Mouse (Mus musculus): ENCODE results near the gene Gm42878. TPM values are rescaled to one million over a fixed set of nuclear protein-coding genes. Genes with fewer than 3 reads are reported as not detected.

The Gm42878 gene
- total and polyA plus RNA-seq, 3 experiments = 1.0 TPM; not detected in 2

DNA sequence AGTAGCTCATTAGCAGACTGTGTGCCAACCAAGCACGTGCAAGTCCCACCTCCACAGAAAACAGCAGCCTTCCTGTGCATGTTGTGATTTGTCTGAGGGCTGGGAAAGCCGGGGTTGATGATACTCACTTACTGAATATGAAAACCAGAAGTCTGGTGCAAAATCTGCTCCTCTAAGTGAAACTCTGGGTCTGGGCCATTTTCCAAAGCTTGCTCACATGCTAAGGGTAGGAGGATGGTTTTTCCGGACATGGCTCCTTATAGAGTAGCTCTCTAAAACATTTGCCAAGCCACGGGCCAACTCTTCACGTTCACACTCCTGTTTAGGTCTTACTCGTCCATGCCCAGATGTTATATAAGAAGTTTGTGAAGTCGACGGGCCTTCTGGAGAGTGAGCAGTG, 52.0 kb downstream of the Gm42878 start:
- no peak overlapping the region for H3K27ac ChIP-seq (ENCODE audit: insufficient read depth, low read depth)

GRCm38 (mm10) chr5:121484801-121485200, 60.5 kb downstream of the Gm42878 start:
- no peaks in the 10 kb centered on the region for H3K79me2 ChIP-seq (replicated peaks; ENCODE audit: control insufficient read depth, extremely low read depth, insufficient read depth, poor library complexity, severe bottlenecking)
- no peaks in the 10 kb centered on the region for H3K36me3 ChIP-seq (replicated peaks in 1 of 2; ENCODE audit: control insufficient read depth in 1 of 2, insufficient read depth in 1 of 2, low read length in 1 of 2)
- dilution Hi-C loops (cut with MboI; ENCODE audit: extremely low pct_ligation_motif_present, extremely low pct_unique_long_range_greater_than_20kb, low sequenced_read_pairs) (no loop called here), in situ Hi-C loops (cut with MboI; ENCODE audit: low pct_ligation_motif_present, low pct_unique_long_range_greater_than_20kb, low sequenced_read_pairs) (no loop called here)
- DNase-seq (ENCODE audit: extremely low read depth) = no peak
- no peaks in the 10 kb centered on the region for H3K4me1 ChIP-seq (ENCODE audit: control insufficient read depth in 1 of 2, insufficient read depth in 2 of 2)
- no peaks in the 10 kb centered on the region for H3K9me3 ChIP-seq (replicated peaks; ENCODE audit: low read length)
- no peak overlapping the region for H3K4me3 ChIP-seq (replicated peaks in 1 of 3; ENCODE audit: low read depth in 2 of 3, low read length in 2 of 3, poor library complexity in 1 of 3)
- no peak overlapping the region for H3K27ac ChIP-seq (ENCODE audit: insufficient read depth, low read depth)
- H3K27me3 ChIP-seq (replicated peaks) = no peaks in the 10 kb centered on the region
- no peak overlapping the region for H3K4me2 ChIP-seq (ENCODE audit: insufficient read depth, low read depth, poor library complexity, severe bottlenecking)
- H3K9ac ChIP-seq (ENCODE audit: insufficient read depth, low read depth) = no peak overlapping the region
- TF ChIP-seq ETS1 (conservative IDR thresholded peaks at IDR 0.05; ENCODE audit: low read depth, low read length) (no peak), MXI1 (IDR thresholded peaks at IDR 0.05; ENCODE audit: low read depth, low read length) (no peak), TBP (conservative IDR thresholded peaks at IDR 0.05; ENCODE audit: low read depth, low read length) (no peak), CHD2 (IDR thresholded peaks at IDR 0.05; ENCODE audit: low read length) (no peak), MAX (IDR thresholded peaks at IDR 0.05; ENCODE audit: low read length) (no peak), HCFC1 (IDR thresholded peaks at IDR 0.05; ENCODE audit: low read depth, low read length) (no peak), E2F4 (IDR thresholded peaks at IDR 0.05; ENCODE audit: insufficient replicate concordance, low read depth, low read length) (no peak), RCOR1 (conservative IDR thresholded peaks at IDR 0.05; ENCODE audit: low read depth, low read length) (no peak), NELFE (IDR thresholded peaks at IDR 0.05; ENCODE audit: low read depth, low read length) (no peak), CTCF (conservative IDR thresholded peaks at IDR 0.05 in 1 of 2, IDR thresholded peaks at IDR 0.05 in 1 of 2; ENCODE audit: low read depth in 2 of 2, low read length in 2 of 2) (no peak), TCF12 (IDR thresholded peaks at IDR 0.05; ENCODE audit: low read depth, low read length) (no peak), BHLHE40 (IDR thresholded peaks at IDR 0.05; ENCODE audit: low read depth, low read length) (no peak), RAD21 (IDR thresholded peaks at IDR 0.05; ENCODE audit: low read depth, low read length) (no peak), POLR2AphosphoS2 (IDR thresholded peaks at IDR 0.05; ENCODE audit: low read depth, low read length) (no peak), USF1 (IDR thresholded peaks at IDR 0.05; ENCODE audit: low read depth, low read length) (no peak)

More for the DNA sequence above, 52.0 kb downstream of the Gm42878 start:
- dilution Hi-C loops (cut with MboI; ENCODE audit: extremely low pct_ligation_motif_present, extremely low pct_unique_long_range_greater_than_20kb, low sequenced_read_pairs) = no loop called here
- no peaks in the 10 kb centered on the region for H3K36me3 ChIP-seq (replicated peaks in 1 of 2; ENCODE audit: control insufficient read depth in 1 of 2, insufficient read depth in 1 of 2, low read length in 1 of 2)
- H3K4me3 ChIP-seq (replicated peaks in 1 of 3; ENCODE audit: low read depth in 2 of 3, low read length in 2 of 3, poor library complexity in 1 of 3) = no peak overlapping the region
- no peaks in the 10 kb centered on the region for H3K9me3 ChIP-seq (replicated peaks; ENCODE audit: low read length)
- no peaks in the 10 kb centered on the region for H3K4me1 ChIP-seq (ENCODE audit: control insufficient read depth in 1 of 2, insufficient read depth in 2 of 2)
- no peak overlapping the region for H3K4me2 ChIP-seq (ENCODE audit: insufficient read depth, low read depth, poor library complexity, severe bottlenecking)
- no peaks in the 10 kb centered on the region for H3K79me2 ChIP-seq (replicated peaks; ENCODE audit: control insufficient read depth, extremely low read depth, insufficient read depth, poor library complexity, severe bottlenecking)
- no peak for DNase-seq (ENCODE audit: extremely low read depth)
- H3K27me3 ChIP-seq (replicated peaks) = no peaks in the 10 kb centered on the region
- H3K9ac ChIP-seq (ENCODE audit: insufficient read depth, low read depth) = no peak overlapping the region
- in situ Hi-C loops (cut with MboI; ENCODE audit: low pct_ligation_motif_present, low pct_unique_long_range_greater_than_20kb, low sequenced_read_pairs) = loop anchor here (5.0 kb wide), 1 partner anchor 34 kb away; no protein-coding TSS in a partner anchor
- TF ChIP-seq USF1 (IDR thresholded peaks at IDR 0.05; ENCODE audit: low read depth, low read length) (no peak), SMC3 (IDR thresholded peaks at IDR 0.05; ENCODE audit: low read depth, low read length) (no peak), ELF1 (IDR thresholded peaks at IDR 0.05; ENCODE audit: low read depth, low read length) (no peak), UBTF (IDR thresholded peaks at IDR 0.05; ENCODE audit: low read depth, low read length) (no peak), CTCF (conservative IDR thresholded peaks at IDR 0.05 in 1 of 2, IDR thresholded peaks at IDR 0.05 in 1 of 2; ENCODE audit: low read depth in 2 of 2, low read length in 2 of 2) (no peak)
